Mouse (Mus musculus): Measurements from ENCODE around the gene Lair1. TPM values are rescaled to one million over a fixed set of nuclear protein-coding genes. Genes with fewer than 3 reads are reported as not detected.

The Lair1 gene
- polyA plus RNA-seq, 1 experiment from 2014 or later = 2.1 TPM

Other genes with a start within 250 kb of the Lair1 start
- gene Gm15448, start 237.5 kb downstream of the Lair1 start, polyA plus RNA-seq (2015; fragmentation: Nextera tagmentation; extraction: Ambion mirVana) = 0.13 and 0.23 TPM in 2 replicates
- 0.72 and 0.92 TPM in 2 replicates for gene Pira2, start 218.2 kb downstream of the Lair1 start, polyA plus RNA-seq (2015; fragmentation: Nextera tagmentation; extraction: Ambion mirVana)
- 0.79 and 1.1 TPM in 2 replicates for gene Gm14548, start 165.1 kb downstream of the Lair1 start, polyA plus RNA-seq (2015; fragmentation: Nextera tagmentation; extraction: Ambion mirVana)
- 0.72 and 1.2 TPM in 2 replicates for gene Lilra6, start 147.7 kb downstream of the Lair1 start, polyA plus RNA-seq (2015; fragmentation: Nextera tagmentation; extraction: Ambion mirVana)
- gene Ttyh1, start 56.2 kb upstream of the Lair1 start, polyA plus RNA-seq (2015; fragmentation: Nextera tagmentation; extraction: Ambion mirVana) = 12.7 and 15.1 TPM in 2 replicates
- 52.6 and 67.4 TPM in 2 replicates for gene Leng8, start 73.8 kb upstream of the Lair1 start, polyA plus RNA-seq (2015; fragmentation: Nextera tagmentation; extraction: Ambion mirVana)
- 4.6 and 4.8 TPM in 2 replicates for gene Leng9, start 87.2 kb upstream of the Lair1 start, polyA plus RNA-seq (2015; fragmentation: Nextera tagmentation; extraction: Ambion mirVana)
- gene Cdc42ep5, start 101.7 kb upstream of the Lair1 start, polyA plus RNA-seq (2015; fragmentation: Nextera tagmentation; extraction: Ambion mirVana) = 67.0 and 73.0 TPM in 2 replicates
- 0.08 and 0.15 TPM in 2 replicates for gene Lilra5, start 174.6 kb upstream of the Lair1 start, polyA plus RNA-seq (2015; fragmentation: Nextera tagmentation; extraction: Ambion mirVana)